Mouse (Mus musculus) neural tube, embryonic 11.5 days (tissue): ENCODE measurements around the gene Spag6l. TPM values are rescaled to one million over a fixed set of nuclear protein-coding genes. Genes with fewer than 3 reads are reported as not detected.
A peak's percentile ranks its signal among the peaks of the same experiment; 100 is the strongest.

Source experiments
- ATAC-seq: fragments of 200-750 bp; cut with Nextera tagmentation; 2 replicates; pipeline ENCODE4 v1.8.0; 2017; ENCODE audit warnings: moderate number of reproducible peaks, mild to moderate bottlenecking, moderate TSS enrichment, moderate library complexity; ENCODE audit not compliant: insufficient read depth, low FRiP score, low TSS enrichment
- DNase-seq: peaks from one replicate; pipeline ENCODE4 v3.0.0-alpha.2; 2015; ENCODE audit warnings: low spot score
- H3K27ac ChIP-seq: fragments of 300-500 bp; sonication (generic); 2 replicates; pipeline ENCODE4 v1.5.1; 2014; ENCODE audit warnings: low read depth, mild to moderate bottlenecking, low read length
- H3K27me3 ChIP-seq: fragments of 300-500 bp; sonication (generic); 2 replicates; pipeline ENCODE4 v1.6.1; 2014; ENCODE audit warnings: mild to moderate bottlenecking, low read length, mixed read lengths; ENCODE audit not compliant: control insufficient read depth, insufficient read depth
- H3K36me3 ChIP-seq: fragments of 300-500 bp; sonication (generic); 2 replicates; pipeline ENCODE4 v1.6.1; 2014; ENCODE audit warnings: mild to moderate bottlenecking, low read length, moderate library complexity, mixed read lengths; ENCODE audit not compliant: control insufficient read depth, insufficient read depth
- H3K4me1 ChIP-seq: fragments of 300-500 bp; sonication (generic); 2 replicates; pipeline ENCODE4 v1.6.1; 2014; ENCODE audit warnings: low read length, mixed read lengths; ENCODE audit not compliant: control insufficient read depth, insufficient read depth
- H3K4me2 ChIP-seq: fragments of 300-500 bp; sonication (generic); 2 replicates; pipeline ENCODE4 v1.6.1; 2014; ENCODE audit warnings: low read depth, mild to moderate bottlenecking, moderate library complexity
- H3K4me3 ChIP-seq: fragments of 300-500 bp; sonication (generic); 2 replicates; pipeline ENCODE4 v1.5.1; 2014; ENCODE audit warnings: low read depth, low read length
- H3K9ac ChIP-seq: fragments of 300-500 bp; sonication (generic); 2 replicates; pipeline ENCODE4 v1.6.1; 2014; ENCODE audit warnings: mild to moderate bottlenecking, low read length
- H3K9me3 ChIP-seq: fragments of 300-500 bp; sonication (generic); 2 replicates; pipeline ENCODE4 v1.6.1; 2016; ENCODE audit warnings: low read length; ENCODE audit not compliant: control insufficient read depth
- WGBS: fragments of 180-500 bp; shearing (Covaris S2); extraction: QIAGEN DNeasy Blood & Tissue Kit; methylation state at CpG from one replicate; pipeline ENCODE4 v1.1.7; 2014; 5-methylcytosine and 5-hydroxymethylcytosine counted together
- polyA plus RNA-seq: library from polyadenylated mRNA; unstranded; fragments of >200 nt; fragmentation: Nextera tagmentation; extraction: Ambion mirVana; gene quantifications from 2 replicates; pipeline ENCODE4 v1.2.1, GENCODE M21; 2014

Gene Spag6l
- 1.2 and 1.7 TPM in 2 replicates for polyA plus RNA-seq

GRCm38 (mm10) chr16:16828757-16829615 lies at the start of gene Spag6l:
Gene Spag6l, minus strand, starts transcription at chr16:16829456.
- H3K36me3 ChIP-seq = no peaks in the 10 kb centered on the region
- H3K9me3 ChIP-seq = no peaks in the 10 kb centered on the region
- peak within 1 kb of the TSS; percentile 7; the same call in 1 of the 2 replicates for H3K9ac ChIP-seq
- peak within 1 kb of the TSS; percentile 66 for H3K4me2 ChIP-seq
- DNase-seq (peak; percentile 71), ATAC-seq (peak; percentile 89)
- 6% methylated on average over 33 of the region's 33 CpGs for WGBS
- H3K4me3 ChIP-seq = peak within 1 kb of the TSS; percentile 37
- no peaks in the 10 kb centered on the region for H3K27me3 ChIP-seq
- no peaks in the 10 kb centered on the region for H3K4me1 ChIP-seq
- H3K27ac ChIP-seq = no peak within 1 kb of the TSS

GRCm38 (mm10) chr16:16879025-16879424 lies 49.8 kb upstream of the Spag6l start:
- no peak overlapping the region for H3K9ac ChIP-seq
- no peak for DNase-seq
- H3K4me1 ChIP-seq = no peaks in the 10 kb centered on the region
- no peak for ATAC-seq
- no peaks in the 10 kb centered on the region for H3K9me3 ChIP-seq
- no peak overlapping the region for H3K27ac ChIP-seq
- H3K4me3 ChIP-seq = no peak overlapping the region
- 93% methylated on average over 5 of the region's 5 CpGs for WGBS
- no peaks in the 10 kb centered on the region for H3K27me3 ChIP-seq
- H3K36me3 ChIP-seq = peaks cover 21% of the 10 kb centered on the region
- H3K4me2 ChIP-seq = no peak overlapping the region

DNA sequence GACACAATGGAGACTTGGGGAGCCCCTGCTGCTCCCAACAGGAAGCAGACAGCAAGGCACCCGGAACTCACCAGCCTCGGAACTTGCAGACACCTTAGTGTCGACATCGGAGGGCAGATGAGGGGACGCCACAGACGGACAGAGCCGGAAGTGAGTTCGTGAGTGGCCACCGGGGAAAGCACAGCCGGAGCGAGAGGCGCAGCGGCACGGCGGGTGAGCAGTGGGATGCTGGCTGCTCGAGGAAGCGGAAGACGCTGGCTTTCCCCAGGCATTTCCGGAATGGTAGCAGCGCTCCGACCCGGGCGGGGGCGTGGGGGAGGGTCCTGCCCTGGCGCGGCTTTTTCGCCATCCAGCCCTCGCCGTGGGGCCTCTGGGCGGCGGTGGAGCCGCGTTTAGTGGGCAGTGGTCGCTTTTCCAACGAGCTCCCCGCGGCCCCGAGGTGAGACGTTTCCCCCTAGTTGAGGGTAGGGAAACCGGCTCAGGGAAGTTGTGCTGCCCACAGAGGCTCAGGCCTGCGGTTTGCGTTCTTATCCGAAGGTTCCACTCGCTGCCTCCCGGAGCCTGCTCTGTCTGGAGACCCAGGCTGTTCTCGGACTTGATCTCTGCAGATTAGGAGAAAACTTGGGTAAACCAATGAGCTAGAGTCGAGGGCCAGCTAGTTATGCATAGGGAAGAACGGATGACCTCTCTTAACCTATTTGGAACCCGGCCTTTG lies 41.5 kb upstream of the Spag6l start, which contains the start of the genes Top3b and Vpreb1:
TSS of gene Top3b (plus strand) at position 120 of the 715 bp plus-strand sequence.
TSS of gene Vpreb1 (minus strand) at position 227 of the 715 bp plus-strand sequence.
- Histone ChIP-seq H3K27me3 (no peaks in the 10 kb centered on the region), H3K9me3 (no peaks in the 10 kb centered on the region), H3K4me3 (peak within 1 kb of the TSS; percentile 72), H3K4me1 (no peaks in the 10 kb centered on the region; the same call in 1 of the 2 replicates), H3K36me3 (peaks cover 1% of the 10 kb centered on the region), H3K27ac (peak within 1 kb of the TSS; percentile 77), H3K4me2 (peak within 1 kb of the TSS; percentile 49), H3K9ac (peak within 1 kb of the TSS; percentile 81)
- ATAC-seq = peak; percentile 95
- 0% methylated on average over 49 of the region's 49 CpGs for WGBS
- DNase-seq = peak; percentile 94

DNA sequence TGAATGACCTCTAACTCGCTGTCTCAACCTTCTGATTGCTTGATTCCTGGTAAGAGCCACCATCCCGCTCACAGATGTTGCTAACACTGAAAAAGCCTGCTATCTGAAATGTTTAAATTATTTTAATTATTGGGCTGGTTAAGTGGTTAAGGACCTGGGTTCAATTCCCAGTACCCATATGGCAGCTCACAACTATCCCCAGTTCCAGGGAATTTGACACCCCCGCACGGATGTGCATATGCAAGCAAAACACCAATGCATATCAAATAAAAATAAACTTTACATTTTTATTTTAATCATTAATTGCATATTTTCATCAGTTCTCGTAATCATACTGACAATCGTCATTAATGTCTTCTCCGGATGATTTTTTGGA lies 41.0 kb upstream of the Spag6l start:
- H3K4me2 ChIP-seq = peak overlapping the region; percentile 49
- no peaks in the 10 kb centered on the region for H3K9me3 ChIP-seq
- ATAC-seq (peak; percentile 54), DNase-seq (no peak)
- 42% methylated on average over 7 of the region's 7 CpGs for WGBS
- peak overlapping the region; percentile 81; the same call in 1 of the 2 replicates for H3K9ac ChIP-seq
- H3K4me1 ChIP-seq = no peaks in the 10 kb centered on the region; the same call in 1 of the 2 replicates
- H3K36me3 ChIP-seq = no peaks in the 10 kb centered on the region; the same call in 1 of the 2 replicates
- H3K4me3 ChIP-seq = peak overlapping the region; percentile 72
- H3K27me3 ChIP-seq = no peaks in the 10 kb centered on the region
- H3K27ac ChIP-seq = no peak overlapping the region

DNA sequence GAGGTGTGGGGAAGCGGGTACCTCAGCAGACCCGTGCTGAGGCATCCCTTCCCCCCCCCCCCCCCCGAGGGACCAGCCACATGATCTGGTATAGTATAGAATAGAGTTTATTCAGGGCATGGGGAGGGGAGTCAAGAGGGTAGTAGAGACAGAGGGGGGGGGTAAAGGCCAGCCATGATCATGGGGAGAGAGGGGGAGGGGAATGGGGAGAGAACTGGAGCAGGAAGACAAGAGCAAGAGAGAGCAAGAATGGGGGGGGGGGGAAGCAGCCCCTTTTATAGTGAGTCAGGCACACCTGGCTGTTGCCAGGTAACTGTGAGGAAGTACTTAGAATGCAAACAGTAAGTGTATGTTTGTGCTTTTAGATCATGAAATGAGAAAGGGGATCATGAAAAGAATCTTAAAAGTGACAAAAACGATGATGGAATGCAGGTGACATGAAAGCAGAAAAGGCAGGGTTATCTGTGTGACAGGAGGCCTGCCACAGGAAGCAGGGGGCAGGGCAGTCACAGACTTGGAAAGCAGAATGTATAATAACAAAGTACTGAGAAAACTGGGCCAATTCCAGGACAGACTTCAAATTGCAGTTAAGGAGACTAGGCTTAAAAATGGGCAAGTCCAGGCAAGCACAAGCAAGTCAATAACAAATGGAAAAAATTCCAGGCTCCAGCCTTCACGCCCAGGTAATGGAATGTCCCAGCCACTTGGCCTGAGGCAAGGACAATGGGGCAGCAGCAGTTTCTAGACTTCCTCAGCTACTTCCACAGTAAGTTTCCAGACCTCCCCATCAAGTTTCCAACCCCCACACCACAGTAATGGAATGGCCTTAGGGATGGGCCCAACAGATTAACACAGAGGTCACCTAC lies 36.7 kb upstream of the Spag6l start:
- Histone ChIP-seq H3K9me3 (no peaks in the 10 kb centered on the region), H3K4me1 (no peaks in the 10 kb centered on the region), H3K4me2 (no peak overlapping the region), H3K4me3 (no peak overlapping the region), H3K27me3 (no peaks in the 10 kb centered on the region), H3K36me3 (no peaks in the 10 kb centered on the region), H3K27ac (no peak overlapping the region), H3K9ac (no peak overlapping the region)
- 64% methylated on average over 4 of the region's 5 CpGs for WGBS
- ATAC-seq = no peak
- no peak for DNase-seq

DNA sequence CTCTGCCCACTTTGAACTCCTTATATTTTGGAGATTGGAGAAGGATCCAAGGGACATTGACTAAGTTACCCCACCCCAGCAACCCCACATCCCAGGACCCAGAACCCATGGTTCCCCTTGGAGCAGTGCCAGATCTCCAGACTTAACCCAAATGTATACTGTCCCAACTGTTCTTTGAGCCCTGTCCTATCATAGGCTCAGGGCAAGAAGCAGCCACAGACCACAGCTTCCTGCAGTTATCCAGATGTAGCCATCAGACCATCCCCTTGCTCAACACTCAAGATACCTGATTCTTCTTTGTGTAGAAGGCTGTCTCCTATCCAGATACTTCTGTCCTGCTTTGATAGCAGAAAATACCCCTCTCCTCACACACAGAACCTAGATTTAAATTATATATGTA lies 36.0 kb upstream of the Spag6l start:
- no peak overlapping the region for H3K4me2 ChIP-seq
- H3K4me3 ChIP-seq = no peak overlapping the region
- no peak overlapping the region for H3K27ac ChIP-seq
- H3K4me1 ChIP-seq = no peaks in the 10 kb centered on the region
- H3K27me3 ChIP-seq = no peaks in the 10 kb centered on the region
- DNase-seq (no peak), ATAC-seq (no peak)
- no peaks in the 10 kb centered on the region for H3K9me3 ChIP-seq
- no peak overlapping the region for H3K9ac ChIP-seq
- H3K36me3 ChIP-seq = no peaks in the 10 kb centered on the region

GRCm38 (mm10) chr16:16863978-16864377 lies 34.7 kb upstream of the Spag6l start, which contains the start of gene Igll1:
Gene Igll1, minus strand, starts transcription at chr16:16863985.
- H3K36me3 ChIP-seq = no peaks in the 10 kb centered on the region
- no peaks in the 10 kb centered on the region for H3K4me1 ChIP-seq
- H3K9me3 ChIP-seq = no peaks in the 10 kb centered on the region
- H3K27ac ChIP-seq = no peak within 1 kb of the TSS
- 86% methylated on average over 2 of the region's 2 CpGs for WGBS
- no peak within 1 kb of the TSS for H3K9ac ChIP-seq
- H3K4me2 ChIP-seq = no peak within 1 kb of the TSS
- DNase-seq (no peak), ATAC-seq (no peak)
- no peaks in the 10 kb centered on the region for H3K27me3 ChIP-seq
- H3K4me3 ChIP-seq = no peak within 1 kb of the TSS

GRCm38 (mm10) chr16:16862288-16862687 lies 33.0 kb upstream of the Spag6l start:
- DNase-seq (no peak), ATAC-seq (no peak)
- Histone ChIP-seq H3K9ac (no peak overlapping the region), H3K4me3 (no peak overlapping the region), H3K27me3 (no peaks in the 10 kb centered on the region), H3K4me2 (no peak overlapping the region), H3K27ac (no peak overlapping the region), H3K9me3 (no peaks in the 10 kb centered on the region), H3K4me1 (no peaks in the 10 kb centered on the region), H3K36me3 (no peaks in the 10 kb centered on the region)
- 85% methylated on average over 3 of the region's 3 CpGs for WGBS
